Mouse (Mus musculus) MEL-GATA-1-ER (cell line): ENCODE measurements around the gene Kcnma1.

Source experiments
- DNase-seq: peaks from one replicate; pipeline ENCODE4 v3.0.0-alpha.2; 2012; ENCODE audit warnings: low read depth; ENCODE audit errors: extremely low read depth

Gene Kcnma1

DNA sequence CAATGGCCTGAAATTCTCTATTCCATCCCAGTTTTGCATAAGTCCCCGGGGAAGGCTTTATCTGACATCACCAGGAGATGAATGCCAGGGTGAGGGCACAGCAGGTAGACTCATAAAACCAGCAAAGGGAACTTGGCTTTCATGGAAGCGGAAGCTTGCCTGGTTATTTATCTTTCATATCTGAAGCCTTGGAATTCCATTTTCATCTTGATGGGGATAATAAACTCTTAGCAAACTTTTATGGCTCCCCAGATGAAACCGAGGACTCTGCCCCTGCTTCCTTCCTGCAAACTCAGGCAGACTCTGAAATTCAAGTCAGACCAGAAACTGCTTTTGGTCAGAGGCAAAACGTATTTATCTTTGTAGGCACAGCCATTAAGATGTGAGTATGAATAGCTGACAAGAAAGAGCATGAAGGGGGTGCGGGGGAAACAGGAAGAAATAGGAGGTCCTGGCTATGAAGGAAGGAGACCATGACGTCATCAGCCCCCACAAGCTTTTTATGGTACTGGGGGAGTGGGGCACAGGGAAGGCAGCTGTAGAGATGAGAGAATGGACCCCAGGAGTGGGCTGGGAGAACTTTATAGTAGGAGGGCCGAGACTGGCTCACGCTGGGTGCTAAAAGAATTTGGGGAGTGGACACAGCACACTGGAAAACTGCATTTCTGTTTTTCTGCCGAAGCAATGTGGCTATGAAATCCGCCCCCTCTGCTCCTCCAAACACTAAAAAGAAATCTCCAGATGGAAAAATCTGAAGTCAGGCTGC is 228.2 kb downstream of the Kcnma1 start:
- DNase-seq = no peak

DNA sequence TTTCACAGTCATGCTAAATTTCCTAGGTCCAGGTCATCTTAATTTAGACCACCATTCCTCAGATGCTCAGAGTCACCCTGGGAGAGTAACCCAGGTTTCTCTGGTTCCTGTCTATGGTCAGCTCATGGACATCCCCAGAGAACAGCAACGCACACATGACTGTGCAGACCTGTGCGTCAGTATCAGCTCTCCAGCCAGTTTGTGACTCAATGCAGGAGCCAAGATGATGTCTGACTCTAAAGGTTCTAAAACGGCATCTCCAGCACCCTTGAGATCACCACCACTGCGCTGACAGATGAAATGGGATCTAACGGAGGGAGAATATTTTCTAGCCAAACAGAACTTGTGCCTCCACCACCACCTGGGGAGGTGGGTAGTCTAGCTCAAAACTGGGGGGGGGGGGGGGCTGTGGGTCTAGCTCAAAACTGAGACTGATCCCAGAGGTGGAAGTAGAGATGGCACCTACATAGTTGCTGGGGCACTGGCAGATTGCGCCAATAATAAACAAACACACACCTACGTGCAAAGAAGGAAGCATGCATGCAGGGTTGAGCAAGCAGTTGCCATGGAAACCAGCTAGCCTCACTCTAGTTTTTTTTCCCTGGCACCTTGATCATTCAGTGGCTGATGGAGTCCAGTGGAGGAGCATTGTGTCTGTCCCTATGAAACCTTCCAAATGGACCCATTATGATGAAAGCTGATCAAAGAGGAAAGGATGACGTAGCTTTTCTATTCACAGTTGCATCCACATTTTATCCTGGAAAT is 231.3 kb downstream of the Kcnma1 start:
- no peak for DNase-seq

DNA sequence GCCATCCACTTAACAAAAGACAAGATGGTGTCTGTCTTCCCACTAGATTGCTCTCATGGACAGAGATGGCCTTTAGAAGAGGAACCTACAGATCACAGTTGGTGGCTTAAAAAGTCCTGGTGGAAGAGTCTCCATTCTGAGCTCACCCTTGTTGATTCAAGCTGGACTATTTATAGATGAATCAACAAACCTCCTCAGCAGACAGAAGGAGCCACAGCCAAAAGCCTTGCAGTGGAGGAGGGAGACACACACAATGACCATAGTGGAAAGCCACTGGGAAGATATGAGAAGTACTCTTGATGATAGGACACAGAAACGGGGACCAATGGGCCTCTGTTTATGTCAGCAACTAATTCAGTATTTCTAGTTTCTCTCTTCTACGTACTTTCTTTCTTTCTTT is 239.7 kb downstream of the Kcnma1 start:
- no peak for DNase-seq

- no peak for DNase-seq
Observed at GRCm38 (mm10) chr14:23772685-23773084, 241.6 kb downstream of the Kcnma1 start.

- DNase-seq = no peak
Observed at GRCm38 (mm10) chr14:23771794-23772193, 242.5 kb downstream of the Kcnma1 start.

DNA sequence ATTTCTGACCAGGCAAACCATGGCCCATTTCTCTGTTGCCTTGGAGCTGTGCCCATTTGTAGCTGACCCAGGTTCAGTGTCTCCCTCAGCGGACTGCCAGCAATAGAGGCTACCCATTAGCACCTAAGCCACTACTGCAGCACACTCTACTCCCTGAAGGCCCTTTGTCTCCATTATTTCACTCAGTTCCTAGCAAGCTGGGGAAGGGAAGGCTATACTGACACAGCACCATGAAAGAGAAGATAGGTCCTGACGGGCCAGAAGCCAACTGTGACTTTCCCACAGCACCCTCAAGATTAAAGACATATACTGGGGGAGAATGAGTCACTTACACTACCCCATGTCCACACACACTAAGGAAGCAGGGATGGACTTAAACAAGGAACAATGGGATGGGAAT is 251.8 kb downstream of the Kcnma1 start:
- DNase-seq = no peak

DNA sequence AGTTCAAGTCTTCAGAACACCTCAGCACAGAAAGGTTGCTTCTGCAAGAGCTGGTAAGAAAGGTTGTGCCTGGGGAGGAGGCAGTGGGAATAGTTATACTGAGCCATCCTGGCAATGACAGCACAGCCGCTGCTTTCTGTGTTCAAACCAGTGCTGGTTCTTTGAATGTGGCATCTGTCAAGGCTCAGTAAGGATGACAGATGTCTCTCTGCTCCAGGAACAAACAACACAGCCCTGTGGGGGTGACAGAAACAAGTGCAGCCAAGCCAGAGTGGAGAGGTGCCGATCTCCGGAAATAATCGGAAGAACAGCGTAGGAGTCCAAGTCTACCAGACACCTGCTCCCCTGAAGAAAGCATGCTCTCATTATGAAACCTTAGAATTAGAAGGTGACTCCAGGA is 254.7 kb downstream of the Kcnma1 start:
- no peak for DNase-seq

GRCm38 (mm10) chr14:23758421-23758820 is 255.9 kb downstream of the Kcnma1 start:
- DNase-seq = no peak

DNA sequence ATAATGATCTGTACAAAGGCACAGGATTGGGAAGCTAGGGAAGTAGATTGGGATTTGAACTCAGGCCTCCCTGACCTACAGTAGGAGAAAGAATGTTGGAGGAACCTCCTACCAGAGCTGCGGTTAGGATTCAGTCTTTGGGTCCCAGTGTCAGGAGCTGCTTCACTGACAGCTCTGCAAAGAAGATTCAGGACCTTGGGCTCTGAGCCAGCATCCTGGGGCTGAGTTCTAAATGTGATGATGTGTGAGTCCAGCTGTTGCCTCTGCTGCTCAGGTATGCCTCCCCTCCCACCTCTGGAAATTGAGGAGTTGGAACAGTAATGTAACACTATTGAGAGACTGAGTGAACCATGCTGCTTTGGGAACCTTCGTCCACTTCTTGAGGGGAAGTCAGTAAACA is 266.3 kb downstream of the Kcnma1 start:
- DNase-seq = no peak

DNA sequence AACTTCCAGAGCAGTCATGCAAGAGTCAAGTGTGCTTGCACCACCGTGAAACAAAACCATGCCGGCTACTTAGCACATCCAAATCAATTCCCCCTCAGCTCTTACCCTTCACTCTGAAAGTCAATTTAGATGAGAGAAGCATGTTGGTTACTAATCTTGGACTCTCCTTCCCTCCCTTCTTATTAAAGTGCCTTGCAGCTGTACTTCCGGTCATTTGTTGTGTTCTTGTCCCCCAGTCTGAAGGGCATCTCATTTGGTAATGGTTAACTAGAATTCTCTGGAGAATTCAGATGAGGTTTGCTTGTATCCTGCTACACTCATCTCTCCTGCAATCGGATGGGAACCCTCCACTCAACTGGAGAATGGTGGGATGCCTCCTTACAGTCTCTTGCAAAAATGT is 267.3 kb downstream of the Kcnma1 start:
- DNase-seq = no peak

GRCm38 (mm10) chr14:23741531-23741930 is 272.8 kb downstream of the Kcnma1 start:
- DNase-seq = no peak

- no peak for DNase-seq
Observed at GRCm38 (mm10) chr14:23734200-23734599, 280.1 kb downstream of the Kcnma1 start.

GRCm38 (mm10) chr14:23729377-23729776 is 284.9 kb downstream of the Kcnma1 start:
- no peak for DNase-seq

DNA sequence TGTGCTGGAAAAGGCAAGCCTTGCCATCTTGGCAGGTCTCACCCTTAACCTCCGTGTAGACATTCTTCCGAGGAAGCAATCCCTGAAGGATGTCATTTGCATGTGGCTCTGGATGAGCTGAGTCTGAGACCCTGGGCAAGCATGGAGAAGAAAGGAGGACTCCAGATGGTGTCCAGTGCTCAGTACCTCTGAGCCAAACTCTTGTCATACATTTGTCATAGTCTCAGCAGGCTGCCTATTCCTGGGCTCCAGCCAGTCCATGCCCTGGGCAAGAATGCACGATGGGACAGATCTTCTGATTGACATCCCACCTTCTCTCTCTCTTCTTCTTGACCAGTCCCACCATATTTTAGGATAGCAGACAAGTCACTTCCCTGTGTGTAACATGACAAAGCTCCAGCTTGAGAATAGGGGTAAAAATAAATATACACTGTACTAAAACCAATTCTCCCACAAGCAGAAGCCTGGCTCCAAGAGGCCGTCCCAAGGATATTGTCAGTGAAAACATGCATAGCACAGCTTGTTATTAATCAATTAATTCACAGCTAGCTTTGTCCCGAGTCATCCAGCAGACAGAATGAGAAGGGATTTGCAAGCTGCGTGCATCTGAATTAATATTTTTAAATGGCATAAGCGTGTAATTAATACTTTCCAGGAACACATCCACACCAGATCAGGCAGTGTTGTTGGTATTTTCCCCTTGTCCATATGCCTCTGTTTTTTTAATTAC is 290.4 kb downstream of the Kcnma1 start:
- DNase-seq = no peak

DNA sequence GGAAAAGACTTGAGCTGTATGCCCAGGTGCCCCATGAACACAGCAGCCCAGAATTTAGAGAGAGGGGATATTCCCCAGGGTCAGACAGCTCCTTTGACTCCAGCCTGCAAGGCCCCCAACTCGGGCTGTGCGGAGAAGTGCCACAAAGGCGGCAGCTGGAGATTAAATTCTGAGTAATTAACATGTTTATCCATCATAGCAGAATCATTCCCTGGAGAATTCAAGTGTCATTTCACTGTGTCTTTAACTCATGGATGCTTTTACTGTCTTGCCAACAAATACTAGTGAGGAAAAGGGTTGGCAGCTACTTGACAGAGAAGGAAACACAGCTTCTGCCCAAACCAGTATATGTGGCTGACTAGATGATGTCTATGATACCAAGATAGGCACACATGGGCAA is 295.0 kb downstream of the Kcnma1 start:
- DNase-seq = no peak

DNA sequence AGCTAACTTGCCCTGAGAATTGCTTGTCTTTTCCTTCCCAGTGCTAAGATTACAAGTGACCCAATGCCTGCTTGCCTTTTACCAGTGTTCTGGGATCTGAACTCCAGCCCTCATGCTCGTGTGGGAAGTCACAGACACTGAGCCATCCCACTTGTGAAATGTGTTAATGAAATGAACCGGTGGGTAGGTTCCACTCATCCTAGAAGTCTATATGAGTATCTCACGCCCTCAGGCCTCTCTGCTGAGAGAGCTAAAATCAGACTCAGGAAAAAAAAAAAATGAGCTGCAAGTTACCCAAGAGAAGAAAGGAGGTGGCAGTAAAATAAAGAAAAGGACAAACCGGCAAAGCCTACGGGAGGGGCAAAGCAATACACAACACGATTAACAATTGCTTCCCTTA is 295.6 kb downstream of the Kcnma1 start:
- DNase-seq = no peak

- DNase-seq = no peak
Observed at GRCm38 (mm10) chr14:23714396-23715131, 299.7 kb downstream of the Kcnma1 start.

GRCm38 (mm10) chr14:23712891-23713290 is 301.4 kb downstream of the Kcnma1 start:
- no peak for DNase-seq

DNA sequence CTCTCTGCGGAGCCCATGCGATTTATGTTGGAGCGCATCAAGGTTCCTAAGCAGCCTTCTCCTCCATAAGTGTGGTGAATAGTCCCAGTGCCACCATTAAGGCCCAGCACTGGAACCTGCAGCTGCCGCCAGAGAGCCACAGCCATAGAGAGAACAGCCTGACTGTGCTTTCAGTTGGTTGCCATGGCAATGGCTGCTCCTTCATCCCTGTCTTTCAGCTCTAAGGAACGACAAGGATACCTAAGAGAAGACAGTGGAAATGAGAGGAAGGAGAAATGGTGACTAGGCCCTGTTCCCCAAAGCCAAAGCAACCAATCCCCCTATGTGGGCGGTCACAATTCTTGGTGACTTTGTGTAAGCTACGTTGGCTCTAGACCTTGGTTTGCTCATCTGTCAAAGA is 303.3 kb downstream of the Kcnma1 start:
- no peak for DNase-seq

DNA sequence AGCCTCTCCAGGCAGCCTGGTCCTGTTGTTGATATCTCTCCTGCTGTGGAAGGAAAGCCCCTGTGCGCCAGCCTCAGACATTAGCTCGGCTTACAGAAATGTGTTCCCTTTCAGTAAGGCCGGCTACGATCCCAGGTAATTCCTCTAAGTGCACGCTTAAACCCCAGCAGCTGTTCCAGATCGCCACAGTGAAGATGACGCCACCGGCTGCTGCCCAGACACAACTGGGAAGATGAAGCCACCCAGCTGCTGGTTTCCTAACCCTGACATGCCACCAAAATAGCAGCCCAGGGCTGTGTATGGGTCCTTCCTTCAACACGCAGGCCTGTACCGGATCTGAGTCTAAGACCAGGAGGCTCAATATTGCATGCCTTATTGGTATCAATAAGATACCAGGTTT is 307.5 kb downstream of the Kcnma1 start:
- DNase-seq = no peak

DNA sequence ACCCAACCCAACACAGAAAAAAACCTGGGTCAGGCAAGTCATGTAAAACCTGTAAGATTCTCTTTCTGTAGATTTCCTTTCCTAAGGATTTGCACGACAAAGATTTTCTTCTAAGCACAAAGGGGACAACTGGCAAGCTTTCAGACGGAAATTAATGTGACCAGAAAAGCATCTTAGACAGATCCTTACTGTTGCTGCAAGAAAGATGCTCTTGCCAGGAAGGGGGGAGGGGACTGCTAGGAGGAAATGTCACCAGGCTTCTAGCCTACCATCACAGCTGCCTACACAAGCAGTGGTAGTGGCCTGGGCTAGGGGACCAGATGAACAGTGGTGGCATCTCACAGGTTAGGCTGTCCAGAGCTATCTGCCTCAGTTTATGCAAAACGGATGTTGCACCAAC is 308.6 kb downstream of the Kcnma1 start:
- DNase-seq = no peak

GRCm38 (mm10) chr14:23704303-23704702 is 310.0 kb downstream of the Kcnma1 start:
- DNase-seq = no peak
